Mouse (Mus musculus) heart, adult 2 months (tissue): ENCODE data around the gene Dnm1l. TPM values are rescaled to one million over a fixed set of nuclear protein-coding genes. Genes with fewer than 3 reads are reported as not detected.
A peak's percentile ranks its signal among the peaks of the same experiment; 100 is the strongest.

Experiments used
- DNase-seq, 2 experiments: peaks; one replicate each; pipeline ENCODE4 v3.0.0; 2021
- H3K27ac ChIP-seq: fragments of 200-600 bp; 2 replicates; pipeline ENCODE4 v1.8.1; 2022
- H3K27me3 ChIP-seq: fragments of 200-500 bp; 2 replicates; pipeline ENCODE4 v1.6.1; 2012; ENCODE audit warnings: mild to moderate bottlenecking, low read length, inconsistent platforms, mixed read lengths; ENCODE audit not compliant: control insufficient read depth, insufficient read depth
- H3K36me3 ChIP-seq: fragments of 200-500 bp; 2 replicates; pipeline ENCODE4 v1.6.1; 2012; ENCODE audit warnings: low read length, inconsistent platforms; ENCODE audit not compliant: control insufficient read depth, insufficient read depth
- H3K4me1 ChIP-seq: fragments of 200-500 bp; 2 replicates; pipeline ENCODE4 v1.6.1; 2011; ENCODE audit warnings: low read length; ENCODE audit not compliant: control insufficient read depth, insufficient read depth
- H3K4me3 ChIP-seq: fragments of 200-600 bp; 2 replicates; pipeline ENCODE4 v1.8.1; 2022
- H3K79me2 ChIP-seq: fragments of 200-500 bp; replicated peaks from 2 replicates; pipeline ENCODE4 v1.6.1; 2012; ENCODE audit warnings: mild to moderate bottlenecking, inconsistent platforms, low read length, moderate library complexity, mixed read lengths; ENCODE audit not compliant: control insufficient read depth, insufficient read depth
- H3K9ac ChIP-seq: fragments of 200-500 bp; 2 replicates; pipeline ENCODE4 v1.6.1; 2012; ENCODE audit warnings: low read depth, mild to moderate bottlenecking, control low read depth, inconsistent platforms, low read length, mixed read lengths
- CTCF ChIP-seq: fragments of 200-600 bp; IDR thresholded peaks from 2 replicates; pipeline ENCODE4 v1.8.1; 2022; ENCODE audit warnings: antibody characterized with exemption, mild to moderate bottlenecking, moderate library complexity
- EP300 ChIP-seq: fragments of 200-500 bp; IDR thresholded peaks from 2 replicates; pipeline ENCODE4 v1.6.1; 2011; ENCODE audit warnings: low read depth, low read length, control low read depth; ENCODE audit not compliant: insufficient read depth
- POLR2A ChIP-seq: fragments of 200-500 bp; IDR thresholded peaks from 2 replicates; pipeline ENCODE4 v1.6.1; 2011; ENCODE audit warnings: mild to moderate bottlenecking, low read depth, low read length, control low read depth; ENCODE audit not compliant: insufficient read depth
- WGBS: fragments of 180-500 bp; shearing (Covaris S2); methylation state at CpG from one replicate; pipeline ENCODE4 v1.1.7; 2018; 5-methylcytosine and 5-hydroxymethylcytosine counted together
- intact Hi-C: fragments of 180-260 bp; cut with DNase I; formaldehyde crosslinking; loops from one replicate; pipeline ENCODE4 v1.15.1; 2025
- polyA plus RNA-seq: library from polyadenylated mRNA; depleted of rRNA; stranded (reverse); fragments of >200 nt; gene quantifications from 2 replicates; pipeline ENCODE4 v1.2.3, GENCODE M21; 2012
- total RNA-seq, 2 experiments: library from RNA; stranded (reverse); gene quantifications; 2 replicates each; pipeline ENCODE4 v1.2.3; 2021

Gene Dnm1l
- total and polyA plus RNA-seq, 3 experiments, result 17.5 to 99.0 (median 95.1) TPM

DNA sequence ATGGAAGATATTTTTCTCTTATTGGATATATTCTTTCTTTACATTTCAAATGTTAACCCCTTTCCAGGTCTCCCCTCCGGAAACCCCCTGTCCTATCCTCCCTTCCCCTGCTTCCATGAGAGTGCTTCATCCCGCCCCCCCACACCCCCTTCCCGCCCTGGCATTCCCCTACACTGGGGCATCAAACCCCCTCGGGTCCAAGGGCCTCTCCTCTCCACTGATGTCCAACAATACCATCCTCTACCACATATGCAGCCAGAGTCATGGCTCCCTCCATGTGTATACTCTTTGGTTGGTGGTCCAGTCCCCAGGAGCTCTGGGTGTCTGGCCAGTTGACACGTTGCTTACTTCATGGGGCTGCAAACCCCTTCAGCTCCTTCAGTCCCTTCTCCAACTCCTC is 47.4 kb downstream of the Dnm1l start:
- DNase-seq, result no peak
- intact Hi-C loops, result no loop called here
- Histone ChIP-seq H3K79me2 (no peaks in the 10 kb centered on the region), H3K9ac (no peak overlapping the region), H3K27me3 (no peaks in the 10 kb centered on the region), H3K36me3 (peaks cover 4% of the 10 kb centered on the region), H3K4me3 (no peak overlapping the region), H3K27ac (no peak overlapping the region), H3K4me1 (no peaks in the 10 kb centered on the region)
- WGBS, result 83% methylated on average over 5 of the region's 5 CpGs
- TF ChIP-seq CTCF, result no peak
- TF ChIP-seq POLR2A, result no peak
- TF ChIP-seq EP300, result no peak

DNA sequence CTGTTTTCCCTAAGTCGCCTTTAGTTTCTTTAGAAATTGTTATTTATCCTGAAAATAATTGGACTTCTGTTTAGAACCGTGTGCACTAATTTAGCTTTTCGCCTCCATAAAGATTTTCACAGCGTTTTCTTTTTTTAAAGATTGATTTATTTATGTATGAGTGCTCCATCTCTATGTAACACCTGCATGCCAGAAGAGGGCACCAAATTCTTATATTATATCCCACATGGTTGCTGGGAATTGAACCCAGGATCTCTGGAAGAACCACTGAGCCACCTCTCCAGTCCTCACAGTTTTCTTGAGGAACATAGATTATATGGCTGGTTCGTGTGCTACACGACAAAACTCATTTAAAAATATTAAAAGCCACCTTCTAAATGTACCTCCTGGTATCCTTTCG is 54.9 kb downstream of the Dnm1l start:
- intact Hi-C loops, result loop anchor here (2.0 to 5.0 kb wide), 5 partner anchors 55 to 467 kb away; partner anchors contain the start of gene Dnm1l
- TF ChIP-seq CTCF (peak; percentile 53), POLR2A (no peak)
- Histone ChIP-seq H3K4me3 (peak overlapping the region; percentile 85), H3K79me2 (peaks cover 1% of the 10 kb centered on the region; the same call in 1 of the 2 replicates), H3K27ac (no peak overlapping the region; the same call in 1 of the 2 replicates), H3K36me3 (peaks cover 7% of the 10 kb centered on the region), H3K4me1 (peaks cover 3% of the 10 kb centered on the region), H3K9ac (no peak overlapping the region), H3K27me3 (no peaks in the 10 kb centered on the region)
- WGBS, result 21% methylated on average over 7 of the region's 7 CpGs
- DNase-seq, result no peak

- intact Hi-C loops, result loop anchor here (2.0 to 5.0 kb wide), 5 partner anchors 56 to 466 kb away; partner anchors contain the start of gene Dnm1l
- WGBS, result under 1% methylated on average over 53 of the region's 61 CpGs
- no peak for TF ChIP-seq CTCF
- no peak for TF ChIP-seq EP300
- TF ChIP-seq POLR2A, result no peak
- no peaks in the 10 kb centered on the region for H3K27me3 ChIP-seq
- peak overlapping the region; percentile 81 for H3K9ac ChIP-seq
- peak overlapping the region; percentile 97 for H3K27ac ChIP-seq
- peaks cover 3% of the 10 kb centered on the region for H3K4me1 ChIP-seq
- no peak for DNase-seq
- H3K36me3 ChIP-seq, result peaks cover 7% of the 10 kb centered on the region
- peak overlapping the region; percentile 85 for H3K4me3 ChIP-seq
- H3K79me2 ChIP-seq, result peaks cover 1% of the 10 kb centered on the region; the same call in 1 of the 2 replicates
Observed at GRCm38 (mm10) chr16:16303138-16303827, 55.5 kb downstream of the Dnm1l start.

- intact Hi-C loops, result loop anchor here (2.0 to 5.0 kb wide), 5 partner anchors 56 to 465 kb away; partner anchors contain the start of gene Dnm1l
- Histone ChIP-seq H3K9ac (peak within 1 kb of the TSS; percentile 81), H3K4me3 (peak within 1 kb of the TSS; percentile 85), H3K27me3 (no peaks in the 10 kb centered on the region), H3K27ac (peak within 1 kb of the TSS; percentile 97), H3K79me2 (peaks cover 1% of the 10 kb centered on the region; the same call in 1 of the 2 replicates), H3K36me3 (peaks cover 7% of the 10 kb centered on the region), H3K4me1 (peaks cover 3% of the 10 kb centered on the region)
- TF ChIP-seq EP300 (peak; percentile 34; the same call in 1 of the 2 replicates), CTCF (peak; percentile 62), POLR2A (peak; percentile 97)
- DNase-seq, result peak; percentile 92 to 94
- WGBS, result 0% methylated on average over 50 of the region's 50 CpGs
Observed at GRCm38 (mm10) chr16:16302369-16303137, 56.2 kb downstream of the Dnm1l start, which contains the start of gene Yars2. Gene Yars2, plus strand, starts transcription at chr16:16302965.

DNA sequence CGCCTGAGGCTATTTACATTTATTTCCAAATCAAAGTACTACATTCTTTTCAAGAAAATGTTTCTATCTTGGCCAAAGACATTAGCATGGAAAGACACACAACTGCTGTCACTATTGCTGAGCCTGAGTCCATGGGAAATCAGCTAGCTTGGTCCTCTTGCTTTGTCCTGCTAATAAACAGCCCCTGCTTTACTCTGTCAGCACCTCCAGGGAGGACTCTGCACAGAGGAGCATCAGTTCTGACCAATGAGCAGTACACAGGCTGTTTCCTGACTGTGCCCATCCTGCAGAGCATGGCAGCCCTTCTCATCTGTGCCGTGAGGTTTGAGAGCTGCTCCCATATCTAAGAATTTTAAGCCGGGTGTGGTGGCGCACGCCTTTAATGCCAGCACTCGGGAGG is 85.0 kb downstream of the Dnm1l start:
- no peaks in the 10 kb centered on the region for H3K4me1 ChIP-seq
- TF ChIP-seq EP300 (no peak), CTCF (no peak), POLR2A (no peak)
- no peaks in the 10 kb centered on the region for H3K79me2 ChIP-seq
- H3K9ac ChIP-seq, result no peak overlapping the region
- no peak for DNase-seq
- 75% methylated on average over 6 of the region's 6 CpGs for WGBS
- H3K27ac ChIP-seq, result no peak overlapping the region
- intact Hi-C loops, result no loop called here
- no peak overlapping the region for H3K4me3 ChIP-seq
- H3K36me3 ChIP-seq, result no peaks in the 10 kb centered on the region; the same call in 1 of the 2 replicates
- H3K27me3 ChIP-seq, result no peaks in the 10 kb centered on the region

DNA sequence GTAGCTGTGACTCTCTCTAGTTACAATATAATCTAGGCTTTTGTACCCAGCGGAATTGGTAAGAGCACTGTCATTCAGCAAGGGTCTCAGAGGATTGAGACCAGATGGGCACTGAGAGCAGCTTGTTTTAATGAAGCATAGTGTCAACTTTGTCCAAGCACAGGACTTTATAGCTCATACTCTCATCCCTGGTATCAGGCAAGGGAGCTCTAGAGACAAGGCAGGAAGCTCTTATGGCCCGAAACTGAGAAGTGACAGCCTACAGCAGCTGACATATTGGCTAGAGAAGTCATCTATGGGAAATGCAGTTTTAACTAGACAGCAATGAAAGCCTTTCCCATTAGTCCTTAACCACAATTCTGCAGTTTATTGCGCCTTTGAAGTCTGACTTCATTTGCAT is 85.8 kb downstream of the Dnm1l start:
- Histone ChIP-seq H3K27me3 (no peaks in the 10 kb centered on the region), H3K4me3 (no peak overlapping the region), H3K36me3 (no peaks in the 10 kb centered on the region; the same call in 1 of the 2 replicates), H3K27ac (no peak overlapping the region), H3K4me1 (no peaks in the 10 kb centered on the region), H3K79me2 (no peaks in the 10 kb centered on the region), H3K9ac (no peak overlapping the region)
- WGBS, result 78% methylated on average over 3 of the region's 3 CpGs
- no peak for DNase-seq
- TF ChIP-seq CTCF (no peak), EP300 (no peak), POLR2A (no peak)
- intact Hi-C loops, result no loop called here
